Mouse (Mus musculus): ENCODE results near the gene Ifngr2. TPM values are rescaled to one million over a fixed set of nuclear protein-coding genes. Genes with fewer than 3 reads are reported as not detected.

The Ifngr2 gene
- total RNA-seq, 1 experiment from 2014 or later, result 7.5 TPM

DNA sequence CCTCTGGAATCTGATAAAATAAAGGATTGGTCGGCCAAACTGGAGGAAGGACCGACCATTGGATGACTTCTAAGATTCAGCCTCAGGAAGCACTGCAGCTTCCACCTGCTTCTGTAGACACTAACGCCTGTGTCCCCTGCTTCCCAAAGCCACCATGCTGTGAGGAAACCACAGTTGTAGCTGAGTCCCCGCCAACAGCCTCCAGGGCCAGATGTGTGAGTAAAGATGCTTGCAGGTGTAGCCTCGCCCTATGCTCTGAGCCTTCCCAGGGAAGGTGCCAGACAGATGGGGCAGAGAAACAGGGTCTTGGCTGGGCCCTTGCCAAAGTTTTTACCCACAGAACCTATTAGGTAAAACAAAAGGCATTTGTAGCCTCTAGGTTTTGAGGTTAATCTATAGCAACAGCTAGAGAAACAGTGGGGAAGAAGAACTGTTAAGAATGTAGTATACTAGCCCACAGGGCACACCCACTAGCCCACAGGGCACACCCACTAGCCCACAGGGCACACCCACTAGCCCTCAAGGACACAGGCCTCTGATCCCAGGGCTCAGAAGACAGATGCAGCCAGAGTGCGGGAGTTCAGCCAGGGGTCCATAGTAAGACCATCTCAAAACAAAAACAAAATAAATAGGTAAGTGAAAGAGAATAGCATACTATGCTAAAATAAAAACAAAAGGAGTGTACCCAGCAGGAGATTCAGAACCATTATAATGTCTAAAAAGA is 41.0 kb downstream of the Ifngr2 start:
- ATAC-seq (replicated peaks in 1 of 2; ENCODE audit: insufficient read depth in 1 of 2, low FRiP score in 2 of 2, low TSS enrichment in 1 of 2, low read depth in 1 of 2, poor library complexity in 2 of 2, severe bottlenecking in 2 of 2), result no peak

DNA sequence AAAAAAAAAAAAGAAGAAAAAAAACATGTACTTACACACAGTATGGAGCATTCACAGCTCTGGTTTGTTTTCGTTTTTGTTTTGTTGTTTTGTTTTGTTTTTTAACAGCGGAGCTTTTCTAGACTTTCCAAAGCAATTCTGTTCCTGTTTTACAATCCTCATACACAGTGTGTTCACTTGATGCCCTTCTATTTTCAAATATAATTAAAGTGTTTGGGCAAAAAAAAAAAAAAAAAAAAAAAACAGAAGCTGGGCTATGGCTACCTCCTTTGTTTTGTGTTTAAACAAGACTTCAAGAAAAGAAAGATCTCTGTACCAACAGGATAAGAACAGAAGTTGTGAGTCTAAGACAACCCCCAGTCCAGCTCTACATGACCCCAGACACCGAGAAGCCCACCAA is 41.8 kb downstream of the Ifngr2 start:
- ATAC-seq (replicated peaks in 1 of 2; ENCODE audit: insufficient read depth in 1 of 2, low FRiP score in 2 of 2, low TSS enrichment in 1 of 2, low read depth in 1 of 2, poor library complexity in 2 of 2, severe bottlenecking in 2 of 2), result no peak

- no peak for ATAC-seq (replicated peaks in 1 of 2; ENCODE audit: insufficient read depth in 1 of 2, low FRiP score in 2 of 2, low TSS enrichment in 1 of 2, low read depth in 1 of 2, poor library complexity in 2 of 2, severe bottlenecking in 2 of 2)
Observed at GRCm38 (mm10) chr16:91592162-91592561, 45.3 kb downstream of the Ifngr2 start.

- ATAC-seq (replicated peaks in 1 of 2; ENCODE audit: insufficient read depth in 1 of 2, low FRiP score in 2 of 2, low TSS enrichment in 1 of 2, low read depth in 1 of 2, poor library complexity in 2 of 2, severe bottlenecking in 2 of 2), result no peak
Observed at GRCm38 (mm10) chr16:91593262-91593661, 46.4 kb downstream of the Ifngr2 start.

- ATAC-seq (replicated peaks in 1 of 2; ENCODE audit: insufficient read depth in 1 of 2, low FRiP score in 2 of 2, low TSS enrichment in 1 of 2, low read depth in 1 of 2, poor library complexity in 2 of 2, severe bottlenecking in 2 of 2), result no peak
Observed at GRCm38 (mm10) chr16:91595076-91595475, 48.2 kb downstream of the Ifngr2 start.

DNA sequence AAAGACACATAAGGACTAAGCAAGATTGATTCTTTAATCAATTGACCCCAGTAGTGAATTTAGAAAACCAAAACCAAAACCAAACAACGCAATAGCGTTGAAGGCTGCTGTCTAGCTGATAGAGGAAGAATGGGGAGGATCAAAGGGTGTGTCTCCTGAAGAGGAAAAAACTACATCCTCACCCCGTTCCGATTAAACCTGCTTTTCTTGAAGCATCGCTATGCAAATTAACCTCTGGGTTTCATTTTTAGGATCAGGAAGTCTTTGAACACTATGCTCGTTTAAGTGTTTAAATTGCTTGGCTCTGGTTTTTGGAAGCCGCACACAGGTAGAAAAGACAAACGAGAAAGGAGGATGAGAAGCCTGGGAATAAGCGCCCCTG is 49.5 kb downstream of the Ifngr2 start:
- ATAC-seq (replicated peaks in 1 of 2; ENCODE audit: insufficient read depth in 1 of 2, low FRiP score in 2 of 2, low TSS enrichment in 1 of 2, low read depth in 1 of 2, poor library complexity in 2 of 2, severe bottlenecking in 2 of 2), result no peak

DNA sequence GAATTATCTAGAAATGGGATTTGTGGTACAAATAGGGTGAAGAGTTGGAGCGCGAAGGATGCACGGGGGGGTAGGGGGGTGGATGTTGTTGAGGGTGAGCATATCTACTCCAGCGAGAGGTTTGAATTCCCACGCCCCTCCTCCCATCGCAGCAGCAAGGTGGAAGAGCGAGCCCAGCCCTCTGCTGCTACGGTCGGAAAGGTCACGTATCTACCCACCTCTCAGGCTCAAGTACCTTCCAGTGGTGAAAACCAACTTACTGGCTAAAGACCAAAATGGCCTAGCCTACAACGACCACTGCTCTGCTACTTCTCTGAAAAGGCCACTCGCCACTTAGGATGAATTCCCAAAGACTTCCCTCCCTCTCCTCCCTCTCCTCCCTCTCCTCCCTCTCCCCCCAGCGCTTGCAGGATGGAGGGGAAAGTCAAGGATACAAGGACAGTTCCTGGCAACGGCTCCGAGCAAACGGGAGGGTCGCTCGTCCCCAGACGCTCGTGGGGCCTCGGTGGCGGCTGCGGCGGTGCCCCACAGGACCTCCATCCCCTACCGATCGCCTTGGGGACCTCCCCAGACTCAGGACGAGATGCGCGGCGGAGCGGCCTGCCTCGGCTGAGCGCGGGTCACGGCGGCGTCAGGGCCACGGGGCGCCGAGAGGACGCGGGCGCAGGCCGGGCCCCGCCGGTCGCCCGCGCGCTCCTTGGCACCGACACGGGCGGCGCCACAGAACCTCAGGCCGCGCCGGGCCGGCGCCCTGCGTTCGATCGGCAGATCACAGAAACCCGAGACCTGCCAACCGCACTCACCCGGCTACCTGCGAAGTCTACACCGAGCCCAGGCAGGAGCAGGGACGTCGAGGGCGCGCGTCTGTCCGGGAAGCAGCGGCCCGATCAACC is 50.2 kb downstream of the Ifngr2 start:
- no peak; a peak in 1 of 4 replicates for ATAC-seq (replicated peaks in 1 of 2; ENCODE audit: insufficient read depth in 1 of 2, low FRiP score in 2 of 2, low TSS enrichment in 1 of 2, low read depth in 1 of 2, poor library complexity in 2 of 2, severe bottlenecking in 2 of 2)

GRCm38 (mm10) chr16:91597672-91598010 is 50.8 kb downstream of the Ifngr2 start, which contains the start of gene Tmem50b:
TSS of gene Tmem50b (minus strand) at chr16:91597800.
- peak; percentile 96 to 98 for ATAC-seq (replicated peaks in 1 of 2; ENCODE audit: insufficient read depth in 1 of 2, low FRiP score in 2 of 2, low TSS enrichment in 1 of 2, low read depth in 1 of 2, poor library complexity in 2 of 2, severe bottlenecking in 2 of 2)

DNA sequence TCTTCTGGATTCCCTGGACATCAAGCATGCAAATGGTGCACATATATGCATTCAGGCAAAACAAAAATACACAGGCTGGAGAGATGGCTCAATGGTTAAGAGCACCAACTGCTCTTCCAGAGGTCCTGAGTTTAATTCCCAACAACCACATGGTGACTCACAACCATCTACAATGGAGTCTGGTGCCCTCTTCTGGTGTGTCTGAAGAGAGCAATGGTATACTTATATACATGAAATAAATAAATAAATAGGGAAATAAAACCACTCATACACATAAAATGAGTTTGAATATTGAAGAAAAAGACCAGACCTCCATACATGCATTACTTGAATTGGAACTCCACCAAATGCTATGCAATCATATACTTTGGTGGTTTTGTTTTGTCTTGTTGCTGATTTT is 52.4 kb downstream of the Ifngr2 start:
- ATAC-seq (replicated peaks in 1 of 2; ENCODE audit: insufficient read depth in 1 of 2, low FRiP score in 2 of 2, low TSS enrichment in 1 of 2, low read depth in 1 of 2, poor library complexity in 2 of 2, severe bottlenecking in 2 of 2), result no peak

DNA sequence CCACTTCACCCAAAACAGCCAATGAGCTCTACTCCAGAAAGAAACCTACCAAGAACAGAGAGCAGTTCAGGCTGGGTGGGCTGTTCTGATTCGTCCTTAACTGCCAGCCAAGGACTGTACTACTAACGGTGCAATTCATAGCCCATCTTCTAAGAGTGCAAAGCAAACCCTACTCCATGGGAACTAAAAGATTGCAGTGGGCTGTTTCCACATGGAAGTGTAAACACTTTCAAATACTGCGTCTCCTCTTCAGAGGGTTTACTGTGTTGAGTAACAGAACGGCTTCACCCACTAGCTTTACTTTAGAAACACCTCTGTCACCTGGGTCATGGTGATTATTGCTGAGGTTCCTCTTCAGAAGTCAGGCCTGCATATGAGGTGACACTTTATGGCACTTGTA is 54.2 kb downstream of the Ifngr2 start:
- ATAC-seq (replicated peaks in 1 of 2; ENCODE audit: insufficient read depth in 1 of 2, low FRiP score in 2 of 2, low TSS enrichment in 1 of 2, low read depth in 1 of 2, poor library complexity in 2 of 2, severe bottlenecking in 2 of 2), result no peak

GRCm38 (mm10) chr16:91601693-91602092 is 54.8 kb downstream of the Ifngr2 start:
- no peak for ATAC-seq (replicated peaks in 1 of 2; ENCODE audit: insufficient read depth in 1 of 2, low FRiP score in 2 of 2, low TSS enrichment in 1 of 2, low read depth in 1 of 2, poor library complexity in 2 of 2, severe bottlenecking in 2 of 2)

GRCm38 (mm10) chr16:91605156-91605555 is 58.3 kb downstream of the Ifngr2 start:
- ATAC-seq (replicated peaks in 1 of 2; ENCODE audit: insufficient read depth in 1 of 2, low FRiP score in 2 of 2, low TSS enrichment in 1 of 2, low read depth in 1 of 2, poor library complexity in 2 of 2, severe bottlenecking in 2 of 2), result no peak

- peak; percentile 42 to 80; a peak in 3 of 4 replicates for ATAC-seq (replicated peaks in 1 of 2; ENCODE audit: insufficient read depth in 1 of 2, low FRiP score in 2 of 2, low TSS enrichment in 1 of 2, low read depth in 1 of 2, poor library complexity in 2 of 2, severe bottlenecking in 2 of 2)
Observed at GRCm38 (mm10) chr16:91606958-91607357, 60.1 kb downstream of the Ifngr2 start.

DNA sequence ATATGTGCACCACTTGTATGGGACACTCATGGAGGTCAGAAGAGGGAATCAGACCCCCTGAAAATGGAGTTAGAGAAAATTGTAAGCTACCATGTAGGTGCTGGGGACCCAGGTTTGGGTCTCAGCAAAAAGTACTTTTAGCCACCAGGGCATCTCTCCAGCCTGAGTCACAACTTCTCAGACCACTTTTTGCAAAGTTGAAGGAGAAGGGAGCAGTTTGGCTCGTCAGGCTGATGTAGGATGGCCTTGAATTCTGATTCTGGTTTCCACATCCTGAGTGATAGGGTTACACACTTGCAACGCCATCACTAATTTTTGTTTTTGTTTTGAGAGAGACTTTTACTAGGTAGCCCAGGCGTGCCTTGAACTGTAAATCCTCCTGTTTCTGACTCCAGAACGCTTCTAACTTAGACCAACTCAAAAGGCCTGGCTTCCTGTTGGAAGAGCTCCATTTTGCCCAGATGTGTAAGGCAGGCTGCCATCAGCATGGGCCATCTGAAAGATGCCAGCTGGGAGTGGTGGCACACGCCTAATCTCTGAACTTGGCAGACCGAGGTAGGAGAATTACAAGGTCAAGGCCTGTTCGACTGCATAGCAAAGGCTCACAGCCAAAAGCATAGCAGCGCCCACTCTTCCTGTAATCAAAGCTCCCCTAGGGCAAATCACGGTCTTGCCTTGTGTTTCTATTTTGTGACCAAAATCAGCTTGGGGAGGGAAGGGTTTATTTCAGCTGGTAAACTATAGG is 62.8 kb downstream of the Ifngr2 start:
- no peak for ATAC-seq (replicated peaks in 1 of 2; ENCODE audit: insufficient read depth in 1 of 2, low FRiP score in 2 of 2, low TSS enrichment in 1 of 2, low read depth in 1 of 2, poor library complexity in 2 of 2, severe bottlenecking in 2 of 2)

DNA sequence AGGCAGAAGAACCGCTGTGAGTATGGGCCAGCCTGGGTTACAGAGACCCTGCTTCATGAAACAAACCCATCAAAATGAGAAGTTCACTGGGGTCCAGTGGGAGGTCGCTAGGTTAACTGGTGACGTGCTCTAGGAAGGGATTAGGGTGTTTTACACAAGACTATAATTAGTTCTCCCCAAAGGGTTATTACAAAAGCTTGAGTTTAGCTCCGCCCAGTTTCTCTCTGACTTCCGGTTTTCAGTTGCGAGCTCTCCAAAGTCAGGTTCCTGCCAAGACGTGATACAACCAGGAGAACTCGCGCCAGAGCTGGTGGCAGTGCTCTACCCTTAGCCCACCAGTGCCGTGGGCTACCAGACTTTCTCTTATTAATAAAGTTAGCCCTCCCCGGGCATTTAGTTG is 64.4 kb downstream of the Ifngr2 start:
- peak in 1 of 2 experiments; percentile 46; a peak in 1 of 4 replicates for ATAC-seq (replicated peaks in 1 of 2; ENCODE audit: insufficient read depth in 1 of 2, low FRiP score in 2 of 2, low TSS enrichment in 1 of 2, low read depth in 1 of 2, poor library complexity in 2 of 2, severe bottlenecking in 2 of 2)

DNA sequence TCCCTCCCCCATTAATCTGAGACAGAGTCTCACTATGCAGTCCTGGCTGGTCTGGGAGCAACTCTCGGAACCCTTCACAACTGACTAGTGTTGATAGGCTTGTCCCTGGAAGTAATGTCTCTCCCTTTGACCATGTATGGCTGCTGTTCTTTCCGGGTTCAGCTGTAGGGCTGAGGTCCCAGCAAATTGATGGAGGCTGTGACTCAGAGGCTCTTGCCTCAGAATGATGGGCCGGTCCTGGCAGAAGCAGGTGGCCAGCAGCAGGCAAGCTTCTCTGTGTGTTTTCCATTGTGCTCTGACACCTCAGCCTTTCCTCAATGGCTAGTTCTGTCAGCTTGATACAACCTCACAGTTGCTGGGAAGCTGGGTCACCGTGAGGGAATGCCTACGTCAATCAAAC is 65.7 kb downstream of the Ifngr2 start:
- ATAC-seq (replicated peaks in 1 of 2; ENCODE audit: insufficient read depth in 1 of 2, low FRiP score in 2 of 2, low TSS enrichment in 1 of 2, low read depth in 1 of 2, poor library complexity in 2 of 2, severe bottlenecking in 2 of 2), result no peak

- ATAC-seq (replicated peaks in 1 of 2; ENCODE audit: insufficient read depth in 1 of 2, low FRiP score in 2 of 2, low TSS enrichment in 1 of 2, low read depth in 1 of 2, poor library complexity in 2 of 2, severe bottlenecking in 2 of 2), result no peak
Observed at GRCm38 (mm10) chr16:91614552-91614951, 67.7 kb downstream of the Ifngr2 start.

All from hematopoietic stem cell, adult 5-6 weeks (primary cell).